Mouse (Mus musculus): ENCODE measurements around the gene Ephb2.

GRCm38 (mm10) chr4:136804343-136804742 lies 31.4 kb downstream of the Ephb2 start:
- no peak for TF ChIP-seq EP300 (IDR thresholded peaks at IDR 0.05; ENCODE audit: low read depth)
- no peak for TF ChIP-seq CTCF (IDR thresholded peaks at IDR 0.05; ENCODE audit: low read depth)
